Comparison of ENCODE assay signal across 12 mouse cellular contexts in genomic region chr3:144377626-144378523, GRCm38 (mm10).
A peak's percentile ranks its signal among the peaks of the same experiment; 100 is the strongest.
DNase-seq lines count a peak whose midpoint lies in the region; ATAC-seq lines count a peak whose summit lies in the region.
"Had no signal": no experiment of that assay in that cellular context is flagged by ENCODE, and none has a peak within 500 bp of the region (broad histone marks: within the 10 kb centered on the region; RNA-seq: fewer than 3 reads in every experiment).

No protein-coding gene starts in this region.

- DNase-seq in embryo, embryonic 10.5 days (ENCODE audit: low spot score) = peak; percentile 53
- DNase-seq in forebrain, embryonic 10.5 days (ENCODE audit: extremely low spot score, low spot score) = no peak
- no peak for DNase-seq in hindbrain, embryonic 14.5 days (ENCODE audit: low spot score)
- DNase-seq in midbrain, embryonic 14.5 days = peak; percentile 46
- no peak for DNase-seq in cerebellum, adult 9-10 months
- no peak for DNase-seq in cerebellum, adult 11-12 months
- no peak for DNase-seq in layer of hippocampus, postnatal 10 days (ENCODE audit: low spot score in 2 of 2)
- DNase-seq in liver = no peak
- DNase-seq: heart, postnatal 36 days; kidney, postnatal 25 days; lung, postnatal 10 days; thymus, adult 18-20 months had no signal

- no peak overlapping the region for H3K4me2 ChIP-seq in hindbrain, embryonic 14.5 days (replicated peaks)
- no peak overlapping the region for H3K4me2 ChIP-seq in midbrain, embryonic 14.5 days (ENCODE audit: low read length)

- peak overlapping the region; percentile 79 for H3K27ac ChIP-seq in forebrain, embryonic 10.5 days
- H3K27ac ChIP-seq in hindbrain, embryonic 14.5 days = peak overlapping the region; percentile 39; the same call in 1 of the 2 replicates
- H3K27ac ChIP-seq in midbrain, embryonic 14.5 days (replicated peaks; ENCODE audit: low read depth, low read length) = 0 out of 2 replicates have a peak overlapping the region, but pooled peaks have one; percentile 13

- H3K9ac ChIP-seq in hindbrain, embryonic 14.5 days = no peak overlapping the region
- H3K9ac ChIP-seq in midbrain, embryonic 14.5 days (replicated peaks; ENCODE audit: low read length) = no peak overlapping the region

- ATAC-seq in hindbrain, embryonic 14.5 days (ENCODE audit: low FRiP score) = peak; percentile 64; the same call in 1 of the 2 replicates
- ATAC-seq in midbrain, embryonic 14.5 days (ENCODE audit: low FRiP score, low TSS enrichment) = no peak

- H3K27me3 ChIP-seq in forebrain, embryonic 10.5 days (ENCODE audit: poor library complexity, severe bottlenecking) = peaks cover 48% of the 10 kb centered on the region
- H3K27me3 ChIP-seq in hindbrain, embryonic 14.5 days (ENCODE audit: control insufficient read depth, insufficient read depth, low read length) = no peaks in the 10 kb centered on the region
- no peaks in the 10 kb centered on the region for H3K27me3 ChIP-seq in midbrain, embryonic 14.5 days (ENCODE audit: control insufficient read depth, insufficient read depth, low read length)

- 39% methylated on average over 18 of the region's 18 CpGs for WGBS in forebrain, embryonic 10.5 days
- 30% methylated on average over 18 of the region's 18 CpGs for WGBS in hindbrain, embryonic 14.5 days
- WGBS in midbrain, embryonic 14.5 days = 39% methylated on average over 18 of the region's 18 CpGs

- H3K4me1 ChIP-seq in forebrain, embryonic 10.5 days = peaks cover 65% of the 10 kb centered on the region
- H3K4me1 ChIP-seq in hindbrain, embryonic 14.5 days (replicated peaks; ENCODE audit: control insufficient read depth, insufficient read depth, low read length) = peaks cover 19% of the 10 kb centered on the region
- peaks cover 20% of the 10 kb centered on the region for H3K4me1 ChIP-seq in midbrain, embryonic 14.5 days (ENCODE audit: control insufficient read depth, insufficient read depth, low read length)

- no peaks in the 10 kb centered on the region for H3K9me3 ChIP-seq in forebrain, embryonic 10.5 days
- no peaks in the 10 kb centered on the region for H3K9me3 ChIP-seq in hindbrain, embryonic 14.5 days (ENCODE audit: control insufficient read depth, low read length)
- H3K9me3 ChIP-seq in midbrain, embryonic 14.5 days (ENCODE audit: control insufficient read depth, low read length) = no peaks in the 10 kb centered on the region

- H3K4me3 ChIP-seq in forebrain, embryonic 10.5 days = no peak overlapping the region
- H3K4me3 ChIP-seq in hindbrain, embryonic 14.5 days (replicated peaks; ENCODE audit: low read length) = no peak overlapping the region
- no peak overlapping the region for H3K4me3 ChIP-seq in midbrain, embryonic 14.5 days (replicated peaks; ENCODE audit: low read depth, low read length)

- no peaks in the 10 kb centered on the region for H3K36me3 ChIP-seq in forebrain, embryonic 10.5 days (replicated peaks)
- H3K36me3 ChIP-seq in hindbrain, embryonic 14.5 days (replicated peaks; ENCODE audit: control insufficient read depth, insufficient read depth) = no peaks in the 10 kb centered on the region
- H3K36me3 ChIP-seq in midbrain, embryonic 14.5 days (ENCODE audit: control insufficient read depth, insufficient read depth, low read length) = no peaks in the 10 kb centered on the region

Comparison
In these comparisons a context has a peak if more than half of its experiments do, and no peak if none do; other contexts are left out.
1. DNase-seq: peak in embryo, embryonic 10.5 days (single experiment) and midbrain, embryonic 14.5 days (single experiment); none in forebrain, embryonic 10.5 days (single experiment), hindbrain, embryonic 14.5 days (single experiment), cerebellum, adult 9-10 months (single experiment), cerebellum, adult 11-12 months (single experiment), layer of hippocampus, postnatal 10 days (0 of 2) and liver (single experiment).
2. H3K27ac ChIP-seq: peak in every context shown above with its lines; median percentile 79 in forebrain, embryonic 10.5 days; 39 in hindbrain, embryonic 14.5 days; 13 in midbrain, embryonic 14.5 days.